Mouse (Mus musculus) hindbrain, embryonic 16.5 days (tissue): Measurements from ENCODE around the gene Cntrl. TPM values are rescaled to one million over a fixed set of nuclear protein-coding genes. Genes with fewer than 3 reads are reported as not detected.

ENCODE experiments used
- ATAC-seq: fragments of 200-750 bp; cut with Nextera tagmentation; 2 replicates; pipeline ENCODE4 v1.8.0; 2017; ENCODE audit warnings: moderate TSS enrichment, moderate library complexity
- H3K27ac ChIP-seq: fragments of 300-500 bp; sonication (generic); 2 replicates; pipeline ENCODE4 v1.5.1; 2014; ENCODE audit warnings: low read depth, mild to moderate bottlenecking, control low read depth, low read length, moderate library complexity
- H3K27me3 ChIP-seq: fragments of 300-500 bp; sonication (generic); replicated peaks from 2 replicates; pipeline ENCODE4 v1.6.1; 2014; ENCODE audit warnings: low read length; ENCODE audit not compliant: control insufficient read depth, insufficient read depth
- H3K36me3 ChIP-seq: fragments of 300-500 bp; sonication (generic); 2 replicates; pipeline ENCODE4 v1.6.1; 2014; ENCODE audit warnings: mild to moderate bottlenecking, low read length, moderate library complexity, mixed read lengths; ENCODE audit not compliant: control insufficient read depth, insufficient read depth
- H3K4me1 ChIP-seq: fragments of 300-500 bp; sonication (generic); 2 replicates; pipeline ENCODE4 v1.6.1; 2014; ENCODE audit warnings: low read depth, low read length; ENCODE audit not compliant: control insufficient read depth, insufficient read depth
- H3K4me2 ChIP-seq: fragments of 300-500 bp; sonication (generic); 2 replicates; pipeline ENCODE4 v1.6.1; 2014; ENCODE audit warnings: mild to moderate bottlenecking, low read length, control low read depth, moderate library complexity
- H3K4me3 ChIP-seq: fragments of 300-500 bp; sonication (generic); 2 replicates; pipeline ENCODE4 v1.5.1; 2014; ENCODE audit warnings: mild to moderate bottlenecking, low read length, control low read depth, moderate library complexity
- H3K9ac ChIP-seq: fragments of 300-500 bp; sonication (generic); 2 replicates; pipeline ENCODE4 v1.6.1; 2014; ENCODE audit warnings: low read depth, mild to moderate bottlenecking, control low read depth, low read length, moderate library complexity
- H3K9me3 ChIP-seq: fragments of 300-500 bp; sonication (generic); 2 replicates; pipeline ENCODE4 v1.6.1; 2014; ENCODE audit warnings: mild to moderate bottlenecking, low read length, moderate library complexity; ENCODE audit not compliant: control insufficient read depth
- WGBS: fragments of 180-500 bp; shearing (Covaris S2); extraction: QIAGEN DNeasy Blood & Tissue Kit; methylation state at CpG from one replicate; pipeline ENCODE4 v1.1.7; 2014; 5-methylcytosine and 5-hydroxymethylcytosine counted together
- polyA plus RNA-seq: library from polyadenylated mRNA; unstranded; fragments of >200 nt; fragmentation: Nextera tagmentation; extraction: Ambion mirVana; gene quantifications from 2 replicates; pipeline ENCODE4 v1.2.1, GENCODE M21; 2015

Cntrl gene
- polyA plus RNA-seq, 1 experiment from 2014 or later, result 8.9 TPM

- Histone ChIP-seq H3K4me1 (no peaks in the 10 kb centered on the region), H3K36me3 (peaks cover 21% of the 10 kb centered on the region), H3K9ac (no peak overlapping the region), H3K27me3 (no peaks in the 10 kb centered on the region), H3K4me3 (no peak overlapping the region), H3K9me3 (no peaks in the 10 kb centered on the region), H3K27ac (no peak overlapping the region), H3K4me2 (no peak overlapping the region)
- 97% methylated on average over 3 of the region's 3 CpGs for WGBS
- no peak for ATAC-seq
Measured at GRCm38 (mm10) chr2:35141673-35142072, 32.4 kb downstream of the Cntrl start.

- Histone ChIP-seq H3K9ac (no peak overlapping the region), H3K27me3 (no peaks in the 10 kb centered on the region), H3K27ac (no peak overlapping the region), H3K36me3 (peaks cover 29% of the 10 kb centered on the region), H3K4me2 (no peak overlapping the region), H3K9me3 (no peaks in the 10 kb centered on the region), H3K4me1 (no peaks in the 10 kb centered on the region), H3K4me3 (no peak overlapping the region)
- 95% methylated on average over 10 of the region's 10 CpGs for WGBS
- ATAC-seq, result no peak
Measured at GRCm38 (mm10) chr2:35148806-35149205, 39.5 kb downstream of the Cntrl start.

- Histone ChIP-seq H3K27ac (no peak overlapping the region), H3K27me3 (no peaks in the 10 kb centered on the region), H3K4me3 (no peak overlapping the region), H3K4me2 (no peak overlapping the region), H3K9ac (no peak overlapping the region), H3K4me1 (no peaks in the 10 kb centered on the region), H3K9me3 (no peaks in the 10 kb centered on the region), H3K36me3 (peaks cover 37% of the 10 kb centered on the region)
- no peak for ATAC-seq
- 95% methylated on average over 13 of the region's 13 CpGs for WGBS
Measured at GRCm38 (mm10) chr2:35151303-35151882, 42.1 kb downstream of the Cntrl start.

- Histone ChIP-seq H3K36me3 (peaks cover 38% of the 10 kb centered on the region), H3K27ac (no peak overlapping the region), H3K27me3 (no peaks in the 10 kb centered on the region), H3K9me3 (no peaks in the 10 kb centered on the region), H3K4me2 (no peak overlapping the region), H3K4me3 (no peak overlapping the region), H3K4me1 (no peaks in the 10 kb centered on the region), H3K9ac (no peak overlapping the region)
- WGBS, result 89% methylated on average over 6 of the region's 6 CpGs
- ATAC-seq, result no peak
Measured at GRCm38 (mm10) chr2:35153179-35153578, 43.9 kb downstream of the Cntrl start.

- Histone ChIP-seq H3K4me2 (no peak overlapping the region), H3K4me1 (no peaks in the 10 kb centered on the region), H3K9me3 (no peaks in the 10 kb centered on the region), H3K27me3 (no peaks in the 10 kb centered on the region), H3K9ac (no peak overlapping the region), H3K27ac (no peak overlapping the region), H3K4me3 (no peak overlapping the region), H3K36me3 (peaks cover 31% of the 10 kb centered on the region)
- ATAC-seq, result no peak
- WGBS, result 91% methylated on average over 8 of the region's 8 CpGs
Measured at GRCm38 (mm10) chr2:35153844-35154554, 44.7 kb downstream of the Cntrl start.

- 93% methylated on average over 2 of the region's 2 CpGs for WGBS
- H3K9ac ChIP-seq, result no peak overlapping the region
- ATAC-seq, result no peak
- H3K4me1 ChIP-seq, result no peaks in the 10 kb centered on the region
- no peak overlapping the region for H3K4me3 ChIP-seq
- H3K4me2 ChIP-seq, result no peak overlapping the region
- H3K9me3 ChIP-seq, result no peaks in the 10 kb centered on the region
- H3K27ac ChIP-seq, result no peak overlapping the region
- no peaks in the 10 kb centered on the region for H3K27me3 ChIP-seq
- peaks cover 24% of the 10 kb centered on the region for H3K36me3 ChIP-seq
Measured at GRCm38 (mm10) chr2:35156985-35157384, 47.7 kb downstream of the Cntrl start.

- no peak overlapping the region for H3K27ac ChIP-seq
- 91% methylated on average over 7 of the region's 7 CpGs for WGBS
Measured at GRCm38 (mm10) chr2:35157836-35158235, 48.5 kb downstream of the Cntrl start.

GRCm38 (mm10) chr2:35158358-35158757 is 49.1 kb downstream of the Cntrl start:
- H3K9me3 ChIP-seq, result no peaks in the 10 kb centered on the region
- H3K27ac ChIP-seq, result no peak overlapping the region
- H3K9ac ChIP-seq, result no peak overlapping the region
- H3K4me2 ChIP-seq, result no peak overlapping the region
- no peaks in the 10 kb centered on the region for H3K27me3 ChIP-seq
- H3K4me1 ChIP-seq, result no peaks in the 10 kb centered on the region
- ATAC-seq, result no peak
- no peak overlapping the region for H3K4me3 ChIP-seq
- peaks cover 25% of the 10 kb centered on the region for H3K36me3 ChIP-seq
- WGBS, result 93% methylated on average over 3 of the region's 3 CpGs

More at GRCm38 (mm10) chr2:35157836-35158235, 48.5 kb downstream of the Cntrl start:
- ATAC-seq, result no peak
- no peaks in the 10 kb centered on the region for H3K4me1 ChIP-seq
- no peak overlapping the region for H3K9ac ChIP-seq
- H3K27me3 ChIP-seq, result no peaks in the 10 kb centered on the region
- H3K36me3 ChIP-seq, result peaks cover 27% of the 10 kb centered on the region
- H3K4me3 ChIP-seq, result no peak overlapping the region
- no peak overlapping the region for H3K4me2 ChIP-seq
- H3K9me3 ChIP-seq, result no peaks in the 10 kb centered on the region

DNA sequence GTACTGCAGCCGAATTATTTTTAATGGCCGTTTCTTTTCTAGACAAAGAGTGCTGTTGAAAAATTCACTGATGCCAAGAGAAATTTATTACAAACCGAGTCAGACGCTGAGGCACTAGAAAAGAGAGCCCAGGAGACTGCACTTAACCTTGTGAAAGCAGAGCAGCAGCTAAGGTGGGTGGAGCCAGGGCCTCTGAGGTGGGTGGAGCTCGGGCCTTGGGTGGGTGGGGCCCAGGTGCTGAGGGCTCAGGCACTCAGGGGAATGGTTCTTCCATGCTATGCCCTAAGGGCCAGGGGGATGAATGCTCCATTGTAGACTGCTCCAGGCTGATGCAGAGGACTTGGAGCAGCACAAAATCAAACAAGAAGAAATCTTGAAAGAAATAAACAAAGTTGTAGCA is 50.9 kb downstream of the Cntrl start:
- ATAC-seq, result no peak
- Histone ChIP-seq H3K27ac (no peak overlapping the region), H3K27me3 (no peaks in the 10 kb centered on the region), H3K9ac (no peak overlapping the region), H3K36me3 (peaks cover 17% of the 10 kb centered on the region), H3K9me3 (no peaks in the 10 kb centered on the region), H3K4me2 (no peak overlapping the region), H3K4me1 (no peaks in the 10 kb centered on the region), H3K4me3 (no peak overlapping the region)
- 60% methylated on average over 5 of the region's 5 CpGs for WGBS
